ENCODE assay signal across 9 mouse cellular contexts in the genomic region with DNA sequence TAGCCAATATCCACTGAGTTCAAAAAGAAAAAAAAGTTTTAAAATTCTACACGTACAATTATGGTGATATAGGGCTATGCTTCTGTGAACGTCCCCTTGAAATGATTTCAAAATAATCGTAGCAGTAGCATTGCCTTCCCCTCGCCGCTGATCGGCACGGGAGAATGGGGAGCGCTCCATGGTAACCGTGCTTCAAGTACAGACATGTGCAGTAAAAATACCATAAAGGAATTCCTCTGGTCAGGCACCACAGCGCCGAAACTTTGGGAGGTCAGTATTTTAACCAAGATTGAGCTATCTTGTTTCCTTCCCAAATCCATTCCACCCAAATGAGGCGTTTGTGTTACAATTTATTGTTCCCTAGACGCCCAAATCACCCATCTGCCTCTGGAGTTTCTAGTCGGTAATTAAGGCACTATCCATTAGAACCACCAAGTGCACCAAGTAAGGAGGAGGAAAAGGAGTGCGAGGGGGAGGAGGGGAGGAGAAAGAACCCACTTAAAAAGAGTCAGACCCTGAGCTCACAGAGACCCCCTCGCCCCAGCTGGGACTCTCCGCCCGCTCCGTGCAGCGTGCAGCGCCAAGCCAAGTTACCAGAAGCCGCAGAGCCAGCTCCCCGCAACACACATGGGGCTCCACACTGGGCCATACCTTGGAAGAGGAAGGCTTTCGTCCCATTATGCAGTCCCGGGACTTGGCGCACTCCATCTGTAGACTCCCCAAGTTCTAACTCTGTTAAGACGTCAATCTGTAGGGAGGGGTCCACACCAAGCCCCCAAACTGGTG. TPM values are rescaled to one million over a fixed set of nuclear protein-coding genes. Genes with fewer than 3 reads are reported as not detected.
DNase-seq lines count a peak whose midpoint lies in the region; ATAC-seq and TF ChIP-seq lines count a peak whose summit lies in the region.
"Had no signal": no experiment of that assay in that cellular context is flagged by ENCODE, and none has a peak within 500 bp of the region (broad histone marks: within the 10 kb centered on the region; RNA-seq: fewer than 3 reads in every experiment).

No protein-coding gene starts in this region.

- no peaks in the 10 kb centered on the region for H3K36me3 ChIP-seq in hindbrain, postnatal 0 days (ENCODE audit: insufficient read depth, low read length)
- H3K36me3 ChIP-seq in neural tube, embryonic 15.5 days = no peaks in the 10 kb centered on the region

- H3K9ac ChIP-seq in hindbrain, postnatal 0 days (replicated peaks; ENCODE audit: low read length) = peak overlapping the region; percentile 76; the same call in 1 of the 2 replicates
- peak overlapping the region; percentile 66 for H3K9ac ChIP-seq in neural tube, embryonic 15.5 days (replicated peaks)

- TF ChIP-seq CTCF in layer of hippocampus, adult 2 months (conservative IDR thresholded peaks at IDR 0.05) = no peak
- no peak for TF ChIP-seq CTCF in hindbrain, postnatal 0 days (IDR thresholded peaks at IDR 0.05; ENCODE audit: low read depth)

- WGBS in hindbrain, postnatal 0 days = under 1% methylated on average over 27 of the region's 27 CpGs
- under 1% methylated on average over 27 of the region's 27 CpGs for WGBS in neural tube, embryonic 15.5 days

- no peaks in the 10 kb centered on the region for H3K27me3 ChIP-seq in hindbrain, postnatal 0 days (ENCODE audit: insufficient read depth, low read length)
- no peaks in the 10 kb centered on the region for H3K27me3 ChIP-seq in neural tube, embryonic 15.5 days (replicated peaks)

- H3K27ac ChIP-seq in layer of hippocampus, adult 2 months = peak overlapping the region; percentile 96
- H3K27ac ChIP-seq in hindbrain, postnatal 0 days = peak overlapping the region; percentile 86
- H3K27ac ChIP-seq in neural tube, embryonic 15.5 days (replicated peaks) = peak overlapping the region; percentile 90

- DNase-seq in layer of hippocampus, adult 2 months (ENCODE audit: low spot score in 2 of 2) = no peak
- no peak for DNase-seq in layer of hippocampus, adult 9-10 months (ENCODE audit: low spot score)
- peak; percentile 72 for DNase-seq in embryo, embryonic 10 days (ENCODE audit: low spot score)
- DNase-seq in hindbrain, postnatal 0 days (ENCODE audit: low spot score) = peak; percentile 44
- DNase-seq in adipocyte (ENCODE audit: low spot score) = no peak
- DNase-seq in gastrocnemius, postnatal 10 days = no peak

- H3K4me3 ChIP-seq in layer of hippocampus, adult 2 months = peak overlapping the region; percentile 80
- peak overlapping the region; percentile 77 for H3K4me3 ChIP-seq in hindbrain, postnatal 0 days (ENCODE audit: low read length)
- H3K4me3 ChIP-seq in neural tube, embryonic 15.5 days (replicated peaks) = peak overlapping the region; percentile 70

- ATAC-seq in hindbrain, postnatal 0 days = peak; percentile 52; the same call in 1 of the 2 replicates
- peak; percentile 54 for ATAC-seq in neural tube, embryonic 15.5 days (ENCODE audit: low FRiP score)
- no peak for ATAC-seq in CD4-positive, CD25-positive, alpha-beta regulatory T cell, adult 4 months
- ATAC-seq: Patski had no signal

- no peaks in the 10 kb centered on the region for H3K4me1 ChIP-seq in hindbrain, postnatal 0 days (ENCODE audit: insufficient read depth, low read length)
- peaks cover 24% of the 10 kb centered on the region for H3K4me1 ChIP-seq in neural tube, embryonic 15.5 days

- H3K4me2 ChIP-seq in hindbrain, postnatal 0 days (ENCODE audit: low read depth, low read length) = peak overlapping the region; percentile 68
- H3K4me2 ChIP-seq in neural tube, embryonic 15.5 days = peak overlapping the region; percentile 68

- H3K9me3 ChIP-seq in hindbrain, postnatal 0 days (ENCODE audit: low read length) = no peaks in the 10 kb centered on the region
- H3K9me3 ChIP-seq in neural tube, embryonic 15.5 days (replicated peaks) = no peaks in the 10 kb centered on the region

RNA-seq across cellular contexts. Expression of a gene that starts 1.5 kb away (rescaled TPM):
- 100 to 1,000 TPM; 738 to 777 TPM for total RNA-seq in layer of hippocampus, adult 2 months (2021)
- total RNA-seq in hindbrain, postnatal 0 days (2014; rRNA removed) = 173 and 190 TPM in 2 replicates
- polyA plus RNA-seq in hindbrain, postnatal 0 days (2015; fragmentation: Nextera tagmentation; extraction: Ambion mirVana) = 135 and 148 TPM in 2 replicates
- polyA plus RNA-seq in neural tube, embryonic 15.5 days (2015; fragmentation: Nextera tagmentation; extraction: Ambion mirVana) = 168 and 194 TPM in 2 replicates
- total RNA-seq in gastrocnemius, postnatal 10 days (2021) = 1 to 10 TPM in 1 of 2 experiments, under 1 TPM in 1; 0.84 to 1.1 TPM
- not detected for polyA plus RNA-seq in CD4-positive, CD25-positive, alpha-beta regulatory T cell, adult 4 months (2017; shearing (Covaris generic))

Comparison
In these comparisons a context has a peak if more than half of its experiments do, and no peak if none do; other contexts are left out.
1. DNase-seq: peak in embryo, embryonic 10 days (single experiment) and hindbrain, postnatal 0 days (single experiment); none in layer of hippocampus, adult 2 months (0 of 2), layer of hippocampus, adult 9-10 months (single experiment), adipocyte (single experiment) and gastrocnemius, postnatal 10 days (single experiment).
2. RNA of a gene that starts 1.5 kb away (total RNA-seq): 738 to 777 TPM in layer of hippocampus, adult 2 months and 173 to 190 TPM in hindbrain, postnatal 0 days; 0.84 to 1.1 TPM in gastrocnemius, postnatal 10 days; every median in the first group is over 10 times any median in the second.
3. Peak in every context shown above with its lines, with median percentiles within 50 percentile points of each other: H3K27ac ChIP-seq and H3K4me3 ChIP-seq.